Mouse (Mus musculus) thymus, postnatal 14 days (tissue): Measurements from ENCODE around the gene Cpm.

ENCODE experiments used
- DNase-seq: peaks from one replicate; pipeline ENCODE4 v3.0.0; 2021

The Cpm gene

GRCm38 (mm10) chr10:117650042-117650655 lies 20.8 kb downstream of the Cpm start:
- no peak for DNase-seq

- DNase-seq, result no peak
These were observed 21.4 kb downstream of the Cpm start for GRCm38 (mm10) chr10:117650725-117651124.

- peak; percentile 70 for DNase-seq
These were observed 22.5 kb downstream of the Cpm start for GRCm38 (mm10) chr10:117651587-117652377.

- DNase-seq, result no peak
These were observed 23.1 kb downstream of the Cpm start for GRCm38 (mm10) chr10:117652378-117652774.

- DNase-seq, result no peak
These were observed 23.9 kb downstream of the Cpm start for GRCm38 (mm10) chr10:117652930-117653778.

- no peak for DNase-seq
These were observed 24.5 kb downstream of the Cpm start for GRCm38 (mm10) chr10:117653779-117654173.

- DNase-seq, result no peak
These were observed 25.4 kb downstream of the Cpm start for GRCm38 (mm10) chr10:117654576-117655123.

GRCm38 (mm10) chr10:117655460-117655859 lies 26.2 kb downstream of the Cpm start:
- DNase-seq, result no peak

- no peak for DNase-seq
These were observed 26.8 kb downstream of the Cpm start for GRCm38 (mm10) chr10:117655908-117656661.

- DNase-seq, result no peak
These were observed 27.3 kb downstream of the Cpm start for GRCm38 (mm10) chr10:117656662-117656962.

- DNase-seq, result no peak
These were observed 27.8 kb downstream of the Cpm start for GRCm38 (mm10) chr10:117656985-117657658.

- DNase-seq, result no peak
These were observed 28.5 kb downstream of the Cpm start for GRCm38 (mm10) chr10:117657659-117658306.

- no peak for DNase-seq
These were observed 29.5 kb downstream of the Cpm start for GRCm38 (mm10) chr10:117658522-117659429.

- no peak for DNase-seq
These were observed 30.1 kb downstream of the Cpm start for GRCm38 (mm10) chr10:117659430-117659813.

- peak; percentile 72 for DNase-seq
These were observed 30.5 kb downstream of the Cpm start for GRCm38 (mm10) chr10:117659819-117660218.

- no peak for DNase-seq
These were observed 33.2 kb downstream of the Cpm start for GRCm38 (mm10) chr10:117662316-117663055.

- no peak for DNase-seq
These were observed 34.0 kb downstream of the Cpm start for GRCm38 (mm10) chr10:117663056-117663864.

- DNase-seq, result no peak
These were observed 34.5 kb downstream of the Cpm start for GRCm38 (mm10) chr10:117663865-117664200.
